Mouse (Mus musculus) A20 (cell line): ENCODE measurements around the gene Hist1h2af.

Experiments
- DNase-seq: peaks from one replicate; pipeline ENCODE4 v3.0.0-alpha.2; 2011; ENCODE audit warnings: low read depth, low spot score

Gene Hist1h2af

GRCm38 (mm10) chr13:23513517-23513916, 20.2 kb upstream of the Hist1h2af start:
- no peak for DNase-seq

- no peak for DNase-seq
Measured at GRCm38 (mm10) chr13:23515281-23515680, 18.4 kb upstream of the Hist1h2af start.

- no peak for DNase-seq
Measured at GRCm38 (mm10) chr13:23515826-23516620, 17.7 kb upstream of the Hist1h2af start.

- DNase-seq, result peak; percentile 87
Measured at GRCm38 (mm10) chr13:23516822-23517602, 16.7 kb upstream of the Hist1h2af start.

GRCm38 (mm10) chr13:23517603-23518294, 16.0 kb upstream of the Hist1h2af start:
- peak; percentile 93 for DNase-seq

DNA sequence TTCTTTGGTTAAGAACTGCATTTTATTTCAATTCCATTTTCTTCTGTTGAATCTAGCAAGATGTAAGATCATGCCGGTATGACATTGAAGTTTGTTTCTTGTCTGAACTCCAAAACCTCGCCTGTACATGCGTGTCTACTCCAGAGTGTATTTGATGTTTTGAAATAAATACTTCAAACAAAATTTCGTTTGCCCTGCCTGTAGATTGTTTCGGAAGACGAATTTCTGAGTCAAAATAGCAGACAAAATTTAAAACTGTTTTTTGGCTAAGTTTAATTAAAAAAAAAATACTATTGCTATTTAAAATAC, 15.5 kb upstream of the Hist1h2af start:
- no peak for DNase-seq

GRCm38 (mm10) chr13:23518885-23519284, 14.8 kb upstream of the Hist1h2af start:
- peak; percentile 90 for DNase-seq

DNA sequence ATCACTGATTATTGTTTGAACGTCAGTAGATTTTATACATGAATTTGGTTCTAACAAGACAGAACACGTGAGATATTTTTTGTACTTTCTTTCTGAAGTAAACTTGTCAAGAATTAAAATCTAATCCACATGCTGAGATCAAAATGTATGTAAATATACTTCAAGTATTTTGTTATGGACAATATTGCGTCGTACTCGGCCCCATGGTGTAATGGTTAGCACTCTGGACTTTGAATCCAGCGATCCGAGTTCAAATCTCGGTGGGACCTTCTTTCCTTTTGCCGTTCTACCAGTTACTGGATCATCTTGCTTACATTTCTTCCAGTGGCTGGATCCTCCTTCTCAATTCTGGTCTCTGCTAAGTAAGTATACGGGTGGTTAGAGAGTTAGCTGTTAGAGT, 14.3 kb upstream of the Hist1h2af start:
- DNase-seq, result peak; percentile 87

GRCm38 (mm10) chr13:23521703-23522102, 12.0 kb upstream of the Hist1h2af start:
- DNase-seq, result peak; percentile 86

GRCm38 (mm10) chr13:23523976-23524375, 9.7 kb upstream of the Hist1h2af start:
- DNase-seq, result no peak

DNA sequence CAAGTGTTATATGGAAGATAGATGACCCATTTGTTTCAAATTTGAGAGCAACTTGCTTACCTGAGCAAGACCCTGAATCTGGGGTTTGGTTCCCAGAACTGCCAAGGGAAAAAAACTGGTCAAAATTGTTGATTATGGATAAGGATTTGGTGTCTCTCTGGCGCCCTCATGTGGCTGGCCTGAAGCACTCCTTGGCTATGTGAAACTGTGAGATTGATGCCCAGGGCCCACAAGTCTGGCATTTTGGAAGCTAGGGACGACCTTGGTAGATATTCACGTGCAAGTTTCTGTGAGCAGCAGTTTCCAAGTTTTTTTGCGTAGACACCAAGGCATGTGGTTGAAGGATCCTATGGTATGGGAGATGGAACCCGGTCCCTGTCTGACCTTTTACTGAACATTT, 9.1 kb upstream of the Hist1h2af start:
- DNase-seq, result peak; percentile 88

DNA sequence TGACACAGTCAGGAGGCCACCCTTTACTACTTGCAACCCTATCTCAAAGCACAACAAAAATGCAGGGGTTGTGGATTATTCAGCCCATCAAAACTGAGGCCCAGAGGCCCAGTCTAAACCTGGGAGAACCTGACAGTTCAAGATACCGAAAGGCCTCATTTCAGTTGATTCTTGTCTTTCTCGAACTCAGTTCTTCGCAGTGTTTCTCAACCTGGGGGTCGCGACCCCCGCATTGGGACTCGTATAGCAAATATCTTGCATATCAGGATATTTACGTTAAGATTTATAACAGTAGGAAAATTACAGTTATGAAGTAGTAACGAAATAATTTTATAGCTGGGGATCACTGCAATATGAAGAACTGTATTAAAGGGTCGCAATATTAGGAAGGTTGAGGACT, 7.8 kb upstream of the Hist1h2af start:
- DNase-seq, result peak; percentile 88

- DNase-seq, result peak; percentile 92
Measured at GRCm38 (mm10) chr13:23526312-23526711, 7.4 kb upstream of the Hist1h2af start.

GRCm38 (mm10) chr13:23529005-23529404, 4.7 kb upstream of the Hist1h2af start:
- DNase-seq, result peak; percentile 14

GRCm38 (mm10) chr13:23529480-23530165, 4.1 kb upstream of the Hist1h2af start:
- DNase-seq, result no peak

DNA sequence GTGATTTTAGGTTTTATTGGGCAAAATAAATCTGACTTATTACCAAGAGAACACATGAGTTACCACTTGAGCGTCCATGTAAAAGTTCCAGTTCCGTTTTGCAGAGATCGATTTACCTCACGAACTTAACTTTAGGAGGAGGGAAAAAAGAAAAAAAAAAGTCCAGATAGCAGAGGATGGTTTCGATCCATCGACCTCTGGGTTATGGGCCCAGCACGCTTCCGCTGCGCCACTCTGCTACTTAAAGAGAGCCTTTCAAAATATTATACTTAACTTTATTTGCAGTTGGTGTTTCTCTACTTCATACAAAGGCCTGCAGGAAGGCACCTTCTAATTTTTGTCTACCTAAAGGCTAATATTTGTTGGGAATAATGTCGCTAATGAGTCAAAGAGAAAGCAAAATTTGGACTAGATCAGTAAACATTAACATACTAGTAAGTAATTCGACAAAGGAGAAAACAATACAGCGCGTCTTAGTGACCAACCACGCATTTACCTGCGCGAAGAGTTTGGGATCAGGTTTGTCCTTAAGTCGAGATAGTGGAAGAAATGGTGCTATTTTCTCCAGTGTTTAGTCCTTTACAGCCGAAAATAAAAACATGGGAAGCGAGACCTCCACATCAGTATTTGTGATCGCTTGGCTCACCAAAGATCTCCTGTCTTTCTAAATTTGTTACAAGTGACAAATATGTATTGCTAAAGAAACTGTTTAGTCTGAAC, 3.4 kb upstream of the Hist1h2af start:
- peak; percentile 85 for DNase-seq

DNA sequence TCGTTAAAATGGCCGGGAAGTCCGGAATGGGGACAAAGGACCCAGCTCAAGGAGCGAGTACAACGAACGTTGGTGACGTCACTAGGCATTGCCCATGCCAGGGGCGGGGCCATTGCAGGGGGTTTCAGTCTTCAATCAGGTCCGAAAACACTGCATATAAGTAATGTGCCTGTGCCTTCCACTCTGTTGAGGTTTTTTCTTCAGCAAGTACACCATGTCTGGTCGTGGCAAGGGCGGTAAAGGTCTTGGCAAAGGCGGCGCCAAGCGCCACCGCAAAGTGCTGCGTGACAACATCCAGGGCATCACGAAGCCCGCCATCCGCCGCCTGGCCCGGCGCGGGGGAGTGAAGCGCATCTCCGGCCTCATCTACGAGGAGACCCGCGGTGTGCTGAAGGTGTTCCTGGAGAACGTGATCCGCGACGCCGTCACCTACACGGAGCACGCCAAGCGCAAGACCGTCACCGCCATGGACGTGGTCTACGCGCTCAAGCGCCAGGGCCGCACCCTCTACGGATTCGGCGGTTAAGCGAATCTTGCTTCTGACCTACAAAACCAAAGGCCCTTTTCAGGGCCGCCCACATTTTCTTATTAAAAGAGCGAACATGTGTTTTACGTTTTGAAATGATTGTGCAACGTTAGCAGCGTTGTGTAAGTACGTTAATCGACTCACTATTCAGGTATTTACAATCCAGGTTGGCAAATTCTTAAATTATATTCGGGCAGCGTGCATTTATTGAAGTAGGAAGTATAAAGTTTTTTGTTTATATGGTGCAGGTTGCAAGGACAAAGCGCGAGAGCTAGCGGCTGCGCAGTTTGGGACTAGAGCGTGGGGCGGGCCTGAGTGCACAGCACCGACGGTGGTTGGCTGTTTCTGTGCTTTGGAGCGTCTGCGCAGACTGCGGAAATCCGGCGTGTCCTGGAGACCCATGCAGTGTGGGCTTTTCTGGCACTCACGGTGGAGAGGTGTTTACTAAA, 2.5 kb upstream of the Hist1h2af start, which contains the start of gene Hist1h4h:
Gene Hist1h4h, plus strand, starts transcription at position 150 of the 975 bp plus-strand sequence.
- peak; percentile 97 for DNase-seq

DNA sequence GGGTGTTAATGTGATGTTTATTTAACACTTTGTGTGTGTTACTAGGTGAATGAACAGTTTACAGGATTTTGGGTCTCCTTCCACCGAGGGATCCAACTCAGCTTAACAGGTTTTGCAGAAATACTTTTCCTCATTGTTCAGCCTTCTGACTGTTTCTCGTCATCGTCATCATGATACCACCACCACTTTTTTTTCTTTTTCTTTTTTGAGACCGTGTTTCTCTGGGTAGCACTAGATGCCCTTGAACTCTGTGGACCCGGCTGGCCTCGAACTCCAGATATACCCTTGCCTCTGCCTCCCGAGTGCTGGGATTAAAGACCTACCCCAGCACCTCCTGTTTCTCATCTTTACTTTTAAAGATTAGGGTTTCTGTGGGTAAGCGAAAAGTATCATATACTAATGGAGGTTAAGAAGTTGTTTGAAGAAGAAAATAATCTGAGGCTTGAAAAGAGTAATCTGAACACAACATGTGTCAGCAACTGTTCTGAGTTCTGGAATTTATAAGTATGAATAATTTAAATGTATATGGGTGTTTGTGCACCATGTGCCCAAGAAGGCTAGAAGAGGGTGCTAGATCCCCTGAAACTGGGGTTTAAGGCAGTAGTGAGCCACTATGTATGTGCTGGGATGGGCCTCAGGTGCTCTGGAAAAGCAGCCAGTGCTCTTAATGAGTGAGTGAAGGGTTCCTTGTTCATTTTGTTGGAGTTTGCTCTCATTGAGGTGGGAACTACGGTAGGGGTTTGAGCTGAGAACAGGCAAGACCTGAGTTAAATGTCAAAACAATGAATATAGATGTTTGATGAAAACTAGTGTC, 1.2 kb upstream of the Hist1h2af start:
- DNase-seq, result peak; percentile 74
